Mouse (Mus musculus): ENCODE measurements around the gene Eps15l1.

Eps15l1 gene

GRCm38 (mm10) chr8:72421362-72422335 is at the start of gene Eps15l1:
TSS of gene Eps15l1 (minus strand) at chr8:72421460.
- in situ Hi-C loops (cut with MboI; ENCODE audit: low sequenced_read_pairs) = no loop called here

- in situ Hi-C loops (cut with MboI; ENCODE audit: low sequenced_read_pairs) = no loop called here
Observed at GRCm38 (mm10) chr8:72470684-72471083, 49.4 kb upstream of the Eps15l1 start.

DNA sequence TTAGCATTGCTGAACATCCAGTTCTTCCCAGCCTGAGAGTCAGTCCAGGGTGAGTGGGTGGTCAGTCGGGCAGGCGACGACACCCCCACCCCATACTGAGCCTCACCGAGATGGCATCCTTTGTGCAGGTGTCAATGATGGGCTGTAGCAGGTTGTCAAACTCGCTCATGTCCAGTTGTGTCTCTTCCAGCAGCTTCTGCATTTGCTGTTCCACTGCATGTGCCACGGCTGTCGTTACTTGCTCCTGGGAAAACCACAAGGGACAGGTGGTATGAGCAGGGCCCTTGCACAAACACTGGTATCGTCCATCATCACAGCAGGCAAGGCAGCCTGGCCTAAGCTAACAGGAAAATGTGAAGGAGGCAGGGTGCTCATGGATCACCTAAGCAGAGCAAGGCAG is 48.7 kb upstream of the Eps15l1 start:
- in situ Hi-C loops (cut with MboI; ENCODE audit: low sequenced_read_pairs) = no loop called here

DNA sequence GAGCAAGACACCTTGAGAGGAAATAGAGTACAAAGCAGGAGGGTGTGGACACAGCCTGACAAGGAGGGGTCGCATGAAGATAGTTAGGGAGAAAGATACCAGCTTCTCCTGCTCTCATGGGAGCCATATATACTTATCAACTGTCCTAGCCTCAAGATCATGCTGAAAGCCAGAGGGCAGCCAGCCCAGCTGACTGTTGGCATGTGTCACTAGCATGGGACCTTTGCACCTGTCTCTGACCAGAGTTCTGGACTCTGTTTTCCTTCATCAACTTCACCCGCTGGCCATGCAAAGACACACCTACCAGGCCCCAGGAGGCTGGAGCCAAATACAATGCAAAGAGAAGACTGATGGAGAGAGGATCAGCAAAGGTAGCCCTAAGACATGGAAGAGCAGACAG is 48.0 kb upstream of the Eps15l1 start:
- in situ Hi-C loops (cut with MboI; ENCODE audit: low sequenced_read_pairs) = no loop called here

DNA sequence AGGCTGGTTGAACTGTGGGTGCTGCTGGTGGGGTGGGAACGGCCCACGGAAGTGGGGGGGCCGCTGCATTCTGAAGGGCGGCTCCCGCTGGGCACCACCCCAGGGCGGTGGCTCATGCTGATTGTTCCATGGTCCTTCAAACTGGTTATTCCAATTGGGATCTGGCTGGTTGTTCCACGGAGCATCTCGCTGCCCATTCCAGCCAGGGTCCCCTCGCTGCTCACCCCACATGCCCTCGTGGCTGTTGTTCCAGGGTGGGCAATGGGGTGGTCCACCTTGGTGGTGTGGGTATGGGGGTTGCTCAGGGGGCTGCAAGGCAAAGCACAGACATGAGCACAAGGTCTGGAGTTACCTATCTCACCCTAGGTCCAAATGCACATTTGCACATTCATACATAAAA is 43.0 kb upstream of the Eps15l1 start:
- in situ Hi-C loops (cut with MboI; ENCODE audit: low sequenced_read_pairs) = no loop called here

DNA sequence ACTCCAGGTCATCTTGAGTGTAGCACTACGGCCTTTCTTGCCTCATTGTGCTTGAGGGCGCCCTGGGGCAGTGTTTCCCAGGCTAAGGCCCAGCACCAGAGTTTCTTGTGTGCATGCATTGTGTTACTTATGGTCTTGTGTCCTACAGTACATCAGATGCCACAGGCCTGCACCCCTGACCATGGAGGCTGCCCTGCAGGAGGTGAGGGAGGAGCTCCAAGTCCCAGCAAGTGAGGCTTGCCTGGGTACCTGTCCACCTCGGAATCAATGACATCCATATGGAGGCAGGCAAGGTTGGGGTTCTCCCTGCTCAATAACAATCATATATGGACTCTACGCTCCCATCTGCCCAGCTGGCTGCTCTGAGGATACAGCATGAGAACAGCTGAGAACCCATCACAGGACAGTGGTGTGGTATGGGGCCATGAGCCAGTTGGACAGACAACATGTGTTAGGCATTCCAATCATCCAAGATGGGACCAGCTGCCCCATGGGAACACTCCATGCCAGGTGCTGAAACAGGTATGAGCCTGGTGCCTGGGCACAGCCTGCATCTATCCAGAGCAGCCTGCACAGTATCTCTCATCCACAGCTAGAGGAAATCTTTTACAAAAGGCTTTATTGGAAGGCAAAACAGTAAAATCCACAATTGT is 38.7 kb upstream of the Eps15l1 start:
- in situ Hi-C loops (cut with MboI; ENCODE audit: low sequenced_read_pairs) = no loop called here

DNA sequence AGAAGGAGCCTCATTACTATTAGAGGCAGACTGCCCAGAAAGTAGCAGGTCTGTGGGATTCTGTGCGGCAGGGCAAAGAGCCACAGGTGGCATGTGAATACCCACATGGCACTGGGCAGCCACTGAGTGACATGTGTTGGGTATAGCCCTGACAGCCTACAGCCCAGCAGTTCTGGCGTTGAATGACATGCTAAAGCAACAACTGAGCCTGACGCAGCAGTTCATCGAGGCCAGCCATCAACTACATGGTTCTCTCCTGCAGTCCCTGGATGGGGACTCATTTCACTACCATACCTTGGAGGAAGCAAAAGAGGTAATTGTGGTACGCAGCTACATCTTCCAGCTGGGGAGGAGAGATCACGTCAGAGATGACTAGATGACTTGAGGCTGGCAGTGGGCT is 37.2 kb upstream of the Eps15l1 start:
- in situ Hi-C loops (cut with MboI; ENCODE audit: low sequenced_read_pairs) = no loop called here

- in situ Hi-C loops (cut with MboI; ENCODE audit: low sequenced_read_pairs) = no loop called here
Observed at GRCm38 (mm10) chr8:72457806-72458205, 36.5 kb upstream of the Eps15l1 start.

GRCm38 (mm10) chr8:72455317-72455716 is 34.1 kb upstream of the Eps15l1 start:
- in situ Hi-C loops (cut with MboI; ENCODE audit: low sequenced_read_pairs) = no loop called here

DNA sequence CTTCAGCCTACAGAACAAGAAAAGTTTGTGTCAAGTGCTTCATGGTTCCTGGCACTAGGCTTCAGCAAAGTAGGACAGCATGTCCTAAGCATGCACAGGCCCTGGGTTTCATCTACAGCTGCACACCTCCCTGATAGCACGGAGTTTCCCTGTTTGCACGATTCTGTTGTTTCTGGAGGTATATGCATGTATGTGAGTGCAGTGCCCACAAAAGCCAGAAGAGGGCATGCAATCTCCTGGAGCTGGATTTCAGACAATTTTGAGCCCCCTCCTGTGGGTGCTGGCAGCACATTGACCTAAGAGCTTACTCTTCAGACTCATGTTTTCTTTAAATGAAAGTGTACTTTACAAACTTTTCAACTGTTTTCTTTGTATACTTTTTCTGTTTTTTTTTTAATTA is 32.6 kb upstream of the Eps15l1 start:
- in situ Hi-C loops (cut with MboI; ENCODE audit: low sequenced_read_pairs) = no loop called here

GRCm38 (mm10) chr8:72451516-72451915 is 30.3 kb upstream of the Eps15l1 start:
- in situ Hi-C loops (cut with MboI; ENCODE audit: low sequenced_read_pairs) = no loop called here

DNA sequence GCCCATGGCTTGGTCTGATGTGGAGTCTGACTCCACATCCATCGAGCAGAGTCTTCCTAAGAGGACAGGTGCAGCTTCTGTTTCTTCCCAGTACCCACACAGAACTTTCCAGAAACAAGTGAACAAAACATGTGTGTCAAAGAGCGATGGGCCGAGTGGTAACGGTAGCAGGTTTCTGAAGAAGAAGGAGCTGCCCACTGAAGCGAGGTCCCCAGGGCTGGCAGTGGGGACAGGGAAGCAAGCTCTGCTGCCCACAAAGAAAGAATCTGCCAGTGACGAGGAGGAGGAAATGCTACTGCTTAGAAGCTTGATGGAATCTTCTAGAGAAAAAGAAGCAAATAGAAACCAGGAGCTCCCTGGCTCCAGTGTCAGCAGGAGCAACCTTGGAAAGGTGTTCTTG is 23.8 kb upstream of the Eps15l1 start:
- in situ Hi-C loops (cut with MboI; ENCODE audit: low sequenced_read_pairs) = no loop called here

GRCm38 (mm10) chr8:72443994-72444350 is 22.7 kb upstream of the Eps15l1 start:
- in situ Hi-C loops (cut with MboI; ENCODE audit: low sequenced_read_pairs) = no loop called here

DNA sequence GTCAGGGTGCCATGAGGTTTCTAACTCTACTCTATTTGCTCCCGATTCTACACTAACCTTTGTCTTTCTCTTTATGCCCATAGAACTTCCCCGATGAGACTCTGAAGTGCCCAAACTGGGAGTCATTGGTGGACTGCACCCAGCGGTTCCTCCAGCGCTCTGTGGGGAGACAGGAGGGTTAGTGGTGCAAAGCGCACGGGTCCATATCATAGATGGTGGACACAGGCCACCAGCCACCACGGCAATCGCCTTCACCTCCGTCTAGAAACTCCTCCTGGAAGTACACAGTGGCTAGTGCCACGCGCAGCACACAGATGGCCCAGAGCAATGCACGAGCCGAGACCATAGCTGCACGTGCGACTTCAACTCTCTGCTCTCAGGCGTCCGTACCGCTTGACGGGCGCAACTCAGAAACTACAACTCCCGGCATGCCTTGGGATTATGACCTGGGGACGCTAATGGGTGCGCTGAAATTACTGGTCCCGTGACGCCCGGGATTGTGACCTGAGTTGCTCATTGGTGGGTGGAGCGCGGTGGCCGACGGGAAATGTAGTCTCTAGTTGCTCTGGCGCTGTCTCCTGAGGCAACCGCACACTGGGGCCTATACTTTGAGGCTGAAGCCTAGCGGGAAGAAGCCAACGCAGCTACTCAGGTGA is 22.2 kb upstream of the Eps15l1 start, which contains the start of the genes Calr3 and 1700030K09Rik:
TSS of gene Calr3 (minus strand) at position 533 of the 656 bp plus-strand sequence.
TSS of gene 1700030K09Rik (plus strand) at position 543 of the 656 bp plus-strand sequence.
- in situ Hi-C loops (cut with MboI; ENCODE audit: low sequenced_read_pairs) = no loop called here

GRCm38 (mm10) chr8:72438248-72439015 is 17.2 kb upstream of the Eps15l1 start:
- in situ Hi-C loops (cut with MboI; ENCODE audit: low sequenced_read_pairs) = no loop called here

- in situ Hi-C loops (cut with MboI; ENCODE audit: low sequenced_read_pairs) = no loop called here
Observed at GRCm38 (mm10) chr8:72434952-72435351, 13.7 kb upstream of the Eps15l1 start.

DNA sequence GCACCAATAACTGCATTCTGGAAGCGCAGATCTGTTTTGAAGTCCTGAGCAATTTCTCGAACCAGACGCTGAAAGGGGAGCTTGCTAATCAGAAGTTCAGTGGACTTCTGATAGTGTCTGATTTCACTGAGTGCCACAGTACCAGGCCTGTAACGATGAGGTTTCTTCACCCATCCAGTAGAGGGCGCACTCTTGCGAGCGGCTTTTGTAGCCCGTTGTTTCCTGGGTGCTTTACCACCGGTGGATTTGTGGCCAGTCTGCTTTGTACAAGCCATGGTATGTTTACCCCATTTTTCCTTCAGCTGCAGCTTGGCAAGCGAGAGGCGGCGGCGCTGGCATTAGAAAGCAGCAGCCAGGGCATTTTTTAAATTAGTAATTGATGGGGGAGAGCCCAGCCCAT is 8.4 kb upstream of the Eps15l1 start:
- in situ Hi-C loops (cut with MboI; ENCODE audit: low sequenced_read_pairs) = no loop called here

GRCm38 (mm10) chr8:72422926-72423325 is 1.7 kb upstream of the Eps15l1 start:
- in situ Hi-C loops (cut with MboI; ENCODE audit: low sequenced_read_pairs) = no loop called here

- in situ Hi-C loops (cut with MboI; ENCODE audit: low sequenced_read_pairs) = no loop called here
Observed at GRCm38 (mm10) chr8:72420571-72421361, 494 bp downstream of the Eps15l1 start.

- in situ Hi-C loops (cut with MboI; ENCODE audit: low sequenced_read_pairs) = no loop called here
Observed at GRCm38 (mm10) chr8:72418073-72418472, 3.2 kb downstream of the Eps15l1 start.

All from CH12F3 (cell line).